Mouse (Mus musculus): Measurements from ENCODE around the gene 4430402I18Rik. TPM values are rescaled to one million over a fixed set of nuclear protein-coding genes. Genes with fewer than 3 reads are reported as not detected.

4430402I18Rik gene
- polyA plus RNA-seq, 1 experiment from 2014 or later, result 2.5 TPM

DNA sequence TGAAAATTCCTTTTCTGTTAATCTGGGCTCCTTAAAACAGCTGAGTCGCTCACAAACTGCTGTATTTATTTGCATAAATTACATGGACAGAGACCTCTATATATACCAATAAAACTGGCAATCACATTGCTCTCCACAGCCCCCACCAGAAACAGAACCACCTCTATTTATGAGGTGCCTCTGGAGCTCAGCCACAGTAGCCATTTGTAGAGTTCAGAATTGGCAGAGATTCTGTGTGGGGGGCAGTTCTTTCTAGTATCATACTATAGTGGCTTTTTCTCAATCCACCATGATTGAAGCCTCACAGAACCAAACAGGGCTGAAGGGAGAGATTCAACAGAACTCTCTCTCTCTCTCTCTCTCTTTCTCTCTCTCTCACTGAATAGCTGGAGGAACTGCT, 71.0 kb downstream of the 4430402I18Rik start:
- no peak overlapping the region for H3K9ac ChIP-seq (replicated peaks; ENCODE audit: low read depth, low read length)
- WGBS, result 28% methylated on average over 1 of the region's 1 CpGs
- H3K36me3 ChIP-seq (ENCODE audit: control insufficient read depth, insufficient read depth), result no peaks in the 10 kb centered on the region
- H3K27me3 ChIP-seq (replicated peaks; ENCODE audit: control insufficient read depth, insufficient read depth, low read length), result no peaks in the 10 kb centered on the region
- H3K27ac ChIP-seq (ENCODE audit: low read length), result no peak overlapping the region; the same call in 1 of the 2 replicates
- no peak overlapping the region for H3K4me3 ChIP-seq (replicated peaks; ENCODE audit: low read length)
- ATAC-seq, result peak; percentile 55
- peaks cover 12% of the 10 kb centered on the region for H3K4me1 ChIP-seq (replicated peaks; ENCODE audit: control insufficient read depth, insufficient read depth, low read length)
- no peaks in the 10 kb centered on the region for H3K9me3 ChIP-seq (ENCODE audit: control insufficient read depth, low read length)
- no peak overlapping the region for H3K4me2 ChIP-seq (ENCODE audit: low read length)

- no peaks in the 10 kb centered on the region for H3K36me3 ChIP-seq (ENCODE audit: control insufficient read depth, insufficient read depth)
- no peak overlapping the region for H3K4me2 ChIP-seq (ENCODE audit: low read length)
- no peak overlapping the region for H3K4me3 ChIP-seq (replicated peaks; ENCODE audit: low read length)
- H3K27me3 ChIP-seq (replicated peaks; ENCODE audit: control insufficient read depth, insufficient read depth, low read length), result no peaks in the 10 kb centered on the region
- peaks cover 6% of the 10 kb centered on the region for H3K4me1 ChIP-seq (replicated peaks; ENCODE audit: control insufficient read depth, insufficient read depth, low read length)
- no peaks in the 10 kb centered on the region for H3K9me3 ChIP-seq (ENCODE audit: control insufficient read depth, low read length)
- no peak overlapping the region for H3K27ac ChIP-seq (ENCODE audit: low read length)
- ATAC-seq, result no peak
- no peak overlapping the region for H3K9ac ChIP-seq (replicated peaks; ENCODE audit: low read depth, low read length)
- 100% methylated on average over 1 of the region's 1 CpGs for WGBS
These were observed 75.7 kb downstream of the 4430402I18Rik start for GRCm38 (mm10) chr19:28891864-28892263.

DNA sequence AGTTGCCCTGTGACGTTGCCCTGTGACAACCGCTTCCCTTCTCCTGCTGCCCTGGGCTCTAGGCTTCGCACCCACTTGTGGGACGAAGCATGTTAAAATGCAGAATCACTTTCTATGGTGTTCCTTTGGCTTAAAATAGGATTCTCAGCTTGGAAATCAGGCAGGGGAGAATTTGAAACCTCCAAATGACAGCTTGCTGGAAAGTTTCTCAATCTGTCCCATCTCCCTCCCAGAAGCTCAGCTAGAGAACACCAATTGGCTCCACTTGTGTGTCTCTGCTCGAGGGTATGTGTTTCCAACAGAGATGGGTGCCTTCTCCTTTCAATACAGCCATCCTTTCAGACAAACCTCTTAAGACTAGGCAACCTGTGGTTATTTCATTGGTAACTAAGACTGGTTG, 76.4 kb downstream of the 4430402I18Rik start:
- Histone ChIP-seq H3K9me3 (ENCODE audit: control insufficient read depth, low read length) (no peaks in the 10 kb centered on the region), H3K4me1 (replicated peaks; ENCODE audit: control insufficient read depth, insufficient read depth, low read length) (peaks cover 1% of the 10 kb centered on the region; the same call in 1 of the 2 replicates), H3K9ac (replicated peaks; ENCODE audit: low read depth, low read length) (no peak overlapping the region), H3K4me3 (replicated peaks; ENCODE audit: low read length) (no peak overlapping the region), H3K27me3 (replicated peaks; ENCODE audit: control insufficient read depth, insufficient read depth, low read length) (no peaks in the 10 kb centered on the region), H3K36me3 (ENCODE audit: control insufficient read depth, insufficient read depth) (no peaks in the 10 kb centered on the region), H3K27ac (ENCODE audit: low read length) (no peak overlapping the region), H3K4me2 (ENCODE audit: low read length) (no peak overlapping the region)
- 65% methylated on average over 5 of the region's 5 CpGs for WGBS
- no peak for ATAC-seq

DNA sequence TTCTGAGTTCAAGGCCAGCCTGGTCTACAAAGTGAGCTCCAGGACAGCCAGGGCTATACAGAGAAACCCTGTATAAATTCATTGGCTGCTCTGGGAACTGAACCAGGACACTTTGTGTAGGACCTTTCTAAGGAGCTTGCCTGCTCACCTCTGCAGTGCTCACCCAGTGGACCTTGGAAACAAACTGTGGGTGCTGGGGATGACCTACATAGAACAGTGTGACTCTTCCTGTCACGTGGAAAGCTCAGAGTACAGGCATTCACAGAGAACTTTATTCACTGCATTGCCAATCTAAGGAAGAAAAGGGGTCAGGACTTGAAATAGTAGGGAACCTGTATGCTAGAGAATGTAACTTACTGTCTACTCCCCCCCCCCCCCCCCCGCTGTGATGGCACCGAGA, 78.3 kb downstream of the 4430402I18Rik start:
- WGBS, result 71% methylated on average over 3 of the region's 3 CpGs
- Histone ChIP-seq H3K9me3 (ENCODE audit: control insufficient read depth, low read length) (no peaks in the 10 kb centered on the region), H3K27ac (ENCODE audit: low read length) (no peak overlapping the region), H3K27me3 (replicated peaks; ENCODE audit: control insufficient read depth, insufficient read depth, low read length) (no peaks in the 10 kb centered on the region), H3K4me2 (ENCODE audit: low read length) (no peak overlapping the region), H3K9ac (replicated peaks; ENCODE audit: low read depth, low read length) (no peak overlapping the region), H3K36me3 (ENCODE audit: control insufficient read depth, insufficient read depth) (no peaks in the 10 kb centered on the region), H3K4me3 (replicated peaks; ENCODE audit: low read length) (no peak overlapping the region), H3K4me1 (replicated peaks; ENCODE audit: control insufficient read depth, insufficient read depth, low read length) (no peaks in the 10 kb centered on the region)
- no peak for ATAC-seq

DNA sequence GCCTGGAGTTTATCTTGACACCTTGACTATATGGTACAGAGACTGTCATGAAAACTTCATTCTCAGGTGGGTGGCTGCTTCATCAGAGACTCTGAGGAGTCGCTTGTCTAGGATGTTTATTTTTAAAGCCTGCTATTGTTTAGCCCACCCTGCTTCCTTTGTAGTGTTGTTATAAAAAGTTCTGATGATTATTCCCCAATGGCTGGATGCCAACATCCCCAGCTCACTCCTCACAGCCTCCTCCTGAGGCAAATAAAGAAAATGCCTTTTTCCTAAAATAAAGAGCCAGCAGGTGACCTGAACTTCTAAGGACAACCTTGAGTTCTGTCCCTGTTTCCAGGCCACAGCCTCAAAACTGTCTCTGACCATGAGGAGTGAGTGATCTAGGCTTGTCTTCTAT, 79.1 kb downstream of the 4430402I18Rik start:
- Histone ChIP-seq H3K9ac (replicated peaks; ENCODE audit: low read depth, low read length) (no peak overlapping the region), H3K9me3 (ENCODE audit: control insufficient read depth, low read length) (no peaks in the 10 kb centered on the region), H3K27ac (ENCODE audit: low read length) (no peak overlapping the region), H3K27me3 (replicated peaks; ENCODE audit: control insufficient read depth, insufficient read depth, low read length) (no peaks in the 10 kb centered on the region), H3K36me3 (ENCODE audit: control insufficient read depth, insufficient read depth) (no peaks in the 10 kb centered on the region), H3K4me3 (replicated peaks; ENCODE audit: low read length) (no peak overlapping the region), H3K4me1 (replicated peaks; ENCODE audit: control insufficient read depth, insufficient read depth, low read length) (no peaks in the 10 kb centered on the region), H3K4me2 (ENCODE audit: low read length) (no peak overlapping the region)
- ATAC-seq, result no peak
- 57% methylated on average over 1 of the region's 1 CpGs for WGBS

DNA sequence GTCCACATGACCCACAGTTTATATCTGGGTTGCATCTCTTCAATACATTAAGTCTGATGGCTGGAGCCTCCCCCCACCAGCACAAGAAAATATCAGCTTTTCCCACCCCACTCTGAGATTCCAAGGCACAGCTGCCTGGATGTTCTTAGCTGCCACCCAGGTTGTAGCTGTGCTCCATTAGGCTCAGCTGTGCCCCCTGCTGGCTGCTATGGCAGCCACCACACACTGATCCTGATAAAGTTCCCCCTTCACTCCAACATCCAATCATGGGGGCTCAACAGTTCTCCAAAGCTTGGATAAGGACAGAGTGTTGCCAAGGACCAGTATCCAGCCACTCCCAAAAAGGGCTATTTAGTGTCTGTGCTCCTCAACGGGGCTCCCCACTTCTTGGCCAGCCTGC, 84.5 kb downstream of the 4430402I18Rik start:
- Histone ChIP-seq H3K4me2 (ENCODE audit: low read length) (no peak overlapping the region), H3K27ac (ENCODE audit: low read length) (no peak overlapping the region), H3K9me3 (ENCODE audit: control insufficient read depth, low read length) (no peaks in the 10 kb centered on the region), H3K4me1 (replicated peaks; ENCODE audit: control insufficient read depth, insufficient read depth, low read length) (no peaks in the 10 kb centered on the region; the same call in 1 of the 2 replicates), H3K9ac (replicated peaks; ENCODE audit: low read depth, low read length) (no peak overlapping the region), H3K27me3 (replicated peaks; ENCODE audit: control insufficient read depth, insufficient read depth, low read length) (no peaks in the 10 kb centered on the region), H3K4me3 (replicated peaks; ENCODE audit: low read length) (no peak overlapping the region), H3K36me3 (ENCODE audit: control insufficient read depth, insufficient read depth) (no peaks in the 10 kb centered on the region)
- 50% methylated on average over 1 of the region's 1 CpGs for WGBS
- no peak for ATAC-seq

DNA sequence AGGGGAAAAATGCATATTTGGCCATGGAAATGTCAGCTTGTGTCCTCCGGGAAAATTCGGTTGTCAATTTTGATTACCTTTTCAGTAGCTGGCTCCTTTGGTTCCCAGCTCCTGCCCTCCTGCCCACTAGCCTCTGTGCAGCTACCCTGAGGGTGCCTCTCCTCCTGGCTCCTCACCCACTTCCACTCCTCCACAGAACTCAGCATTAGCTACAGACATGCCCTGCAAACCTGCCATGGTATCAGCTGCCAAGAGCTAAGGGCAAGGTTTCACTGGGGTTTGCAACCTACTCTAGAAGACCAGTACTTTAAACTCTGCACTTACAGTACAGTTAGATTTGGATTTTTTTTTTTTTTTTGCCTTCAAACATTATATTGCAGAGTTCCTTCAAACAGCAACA, 88.1 kb downstream of the 4430402I18Rik start:
- no peak overlapping the region for H3K9ac ChIP-seq (replicated peaks; ENCODE audit: low read depth, low read length)
- no peak overlapping the region for H3K4me2 ChIP-seq (ENCODE audit: low read length)
- H3K27ac ChIP-seq (ENCODE audit: low read length), result no peak overlapping the region
- H3K4me3 ChIP-seq (replicated peaks; ENCODE audit: low read length), result no peak overlapping the region
- WGBS, result 85% methylated on average over 2 of the region's 2 CpGs
- H3K9me3 ChIP-seq (ENCODE audit: control insufficient read depth, low read length), result no peaks in the 10 kb centered on the region
- H3K4me1 ChIP-seq (replicated peaks; ENCODE audit: control insufficient read depth, insufficient read depth, low read length), result no peaks in the 10 kb centered on the region; the same call in 1 of the 2 replicates
- H3K27me3 ChIP-seq (replicated peaks; ENCODE audit: control insufficient read depth, insufficient read depth, low read length), result no peaks in the 10 kb centered on the region
- H3K36me3 ChIP-seq (ENCODE audit: control insufficient read depth, insufficient read depth), result no peaks in the 10 kb centered on the region
- ATAC-seq, result no peak

- no peak for ATAC-seq
- Histone ChIP-seq H3K9ac (replicated peaks; ENCODE audit: low read depth, low read length) (no peak overlapping the region), H3K4me3 (replicated peaks; ENCODE audit: low read length) (no peak overlapping the region), H3K9me3 (ENCODE audit: control insufficient read depth, low read length) (no peaks in the 10 kb centered on the region), H3K36me3 (ENCODE audit: control insufficient read depth, insufficient read depth) (no peaks in the 10 kb centered on the region), H3K4me1 (replicated peaks; ENCODE audit: control insufficient read depth, insufficient read depth, low read length) (peaks cover 6% of the 10 kb centered on the region; the same call in 1 of the 2 replicates), H3K27me3 (replicated peaks; ENCODE audit: control insufficient read depth, insufficient read depth, low read length) (no peaks in the 10 kb centered on the region), H3K27ac (ENCODE audit: low read length) (no peak overlapping the region), H3K4me2 (ENCODE audit: low read length) (no peak overlapping the region)
- 76% methylated on average over 2 of the region's 2 CpGs for WGBS
These were observed 97.2 kb downstream of the 4430402I18Rik start for GRCm38 (mm10) chr19:28870351-28870750.

GRCm38 (mm10) chr19:28869251-28869855, 98.2 kb downstream of the 4430402I18Rik start:
- H3K27me3 ChIP-seq (replicated peaks; ENCODE audit: control insufficient read depth, insufficient read depth, low read length), result no peaks in the 10 kb centered on the region
- H3K27ac ChIP-seq (ENCODE audit: low read length), result no peak overlapping the region
- no peak overlapping the region for H3K4me3 ChIP-seq (replicated peaks; ENCODE audit: low read length)
- 89% methylated on average over 6 of the region's 6 CpGs for WGBS
- H3K4me2 ChIP-seq (ENCODE audit: low read length), result no peak overlapping the region
- H3K36me3 ChIP-seq (ENCODE audit: control insufficient read depth, insufficient read depth), result no peaks in the 10 kb centered on the region
- H3K9me3 ChIP-seq (ENCODE audit: control insufficient read depth, low read length), result no peaks in the 10 kb centered on the region
- H3K4me1 ChIP-seq (replicated peaks; ENCODE audit: control insufficient read depth, insufficient read depth, low read length), result peaks cover 9% of the 10 kb centered on the region; the same call in 1 of the 2 replicates
- ATAC-seq, result no peak
- H3K9ac ChIP-seq (replicated peaks; ENCODE audit: low read depth, low read length), result no peak overlapping the region

- WGBS, result 48% methylated on average over 1 of the region's 1 CpGs
- ATAC-seq, result peak; percentile 56
- H3K27ac ChIP-seq (ENCODE audit: low read length), result peak overlapping the region; percentile 73
These were observed 102.1 kb downstream of the 4430402I18Rik start for GRCm38 (mm10) chr19:28865501-28865900.

More at GRCm38 (mm10) chr19:28865501-28865900, 102.1 kb downstream of the 4430402I18Rik start:
- Histone ChIP-seq H3K4me1 (replicated peaks; ENCODE audit: control insufficient read depth, insufficient read depth, low read length) (peaks cover 9% of the 10 kb centered on the region; the same call in 1 of the 2 replicates), H3K4me3 (replicated peaks; ENCODE audit: low read length) (no peak overlapping the region), H3K27me3 (replicated peaks; ENCODE audit: control insufficient read depth, insufficient read depth, low read length) (no peaks in the 10 kb centered on the region), H3K9ac (replicated peaks; ENCODE audit: low read depth, low read length) (no peak overlapping the region), H3K4me2 (ENCODE audit: low read length) (no peak overlapping the region), H3K9me3 (ENCODE audit: control insufficient read depth, low read length) (no peaks in the 10 kb centered on the region), H3K36me3 (ENCODE audit: control insufficient read depth, insufficient read depth) (no peaks in the 10 kb centered on the region)

All from forebrain, embryonic 16.5 days (tissue).